Mouse (Mus musculus) midbrain, embryonic 10.5 days (tissue): ENCODE data around the gene Disp3. TPM values are rescaled to one million over a fixed set of nuclear protein-coding genes. Genes with fewer than 3 reads are reported as not detected.

Source experiments
- DNase-seq: peaks from one replicate; pipeline ENCODE4 v3.0.0-alpha.2; 2017; ENCODE audit warnings: low spot score
- H3K27ac ChIP-seq: fragments of 300-500 bp; sonication (generic); replicated peaks from 2 replicates; pipeline ENCODE4 v1.5.1; 2016; ENCODE audit warnings: mild to moderate bottlenecking
- H3K27me3 ChIP-seq: fragments of 300-500 bp; sonication (generic); 2 replicates; pipeline ENCODE4 v1.6.1; 2016; ENCODE audit warnings: low read depth, mild to moderate bottlenecking; ENCODE audit not compliant: poor library complexity, severe bottlenecking
- H3K36me3 ChIP-seq: fragments of 300-500 bp; sonication (generic); 2 replicates; pipeline ENCODE4 v1.6.1; 2016; ENCODE audit warnings: mild to moderate bottlenecking, moderate library complexity
- H3K4me1 ChIP-seq: fragments of 300-500 bp; sonication (generic); 2 replicates; pipeline ENCODE4 v1.6.1; 2016
- H3K4me3 ChIP-seq: fragments of 300-500 bp; sonication (generic); 2 replicates; pipeline ENCODE4 v1.5.1; 2016; ENCODE audit warnings: mild to moderate bottlenecking, moderate library complexity
- H3K9me3 ChIP-seq: fragments of 300-500 bp; sonication (generic); replicated peaks from 2 replicates; pipeline ENCODE4 v1.6.1; 2016; ENCODE audit warnings: mild to moderate bottlenecking
- WGBS: fragments of 180-500 bp; shearing (Covaris S2); methylation state at CpG from one replicate; pipeline ENCODE4 v1.1.7; 2016; 5-methylcytosine and 5-hydroxymethylcytosine counted together
- polyA plus RNA-seq: library from polyadenylated mRNA; unstranded; fragments of >200 nt; fragmentation: Nextera tagmentation; extraction: Ambion mirVana; gene quantifications from 2 replicates; pipeline ENCODE4 v1.2.1, GENCODE M21; 2016

The Disp3 gene
- polyA plus RNA-seq, result 3.2 and 3.7 TPM in 2 replicates

DNA sequence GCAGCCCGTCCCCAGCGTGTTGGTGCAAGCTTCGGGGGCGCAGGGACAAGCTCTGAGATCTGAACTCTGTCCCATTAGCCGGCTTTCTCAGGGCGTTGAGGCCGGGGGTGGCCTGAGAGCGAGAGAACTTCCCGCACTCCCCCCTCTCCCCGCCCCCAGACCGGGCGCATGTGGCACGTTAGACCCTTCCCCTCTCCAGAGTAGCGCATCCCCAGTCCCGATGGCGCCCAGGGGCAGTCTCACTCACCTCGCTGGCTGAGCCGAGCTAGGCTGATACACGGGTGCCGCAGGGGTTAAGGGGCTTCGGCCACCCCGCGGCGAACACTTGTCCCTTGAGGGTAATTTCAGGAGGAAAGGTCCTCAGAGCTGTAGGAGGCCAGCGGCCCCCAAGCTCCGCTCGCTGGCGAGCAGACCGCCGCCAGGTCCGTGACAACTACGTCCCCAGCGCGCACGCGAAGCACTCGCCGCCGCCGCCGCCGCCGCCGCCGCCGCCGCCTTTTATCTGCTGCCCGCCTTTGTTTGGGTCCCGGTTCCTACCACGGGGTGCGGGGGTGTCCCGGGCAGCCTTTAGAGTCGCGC lies at the start of gene Disp3:
Gene Disp3 (minus strand): TSS at position 490 of the 579 bp plus-strand sequence.
- H3K36me3 ChIP-seq, result no peaks in the 10 kb centered on the region
- peak within 1 kb of the TSS; percentile 87 for H3K27ac ChIP-seq
- H3K4me1 ChIP-seq, result peaks cover 63% of the 10 kb centered on the region
- peak within 1 kb of the TSS; percentile 70 for H3K4me3 ChIP-seq
- no peak for DNase-seq
- peaks cover 58% of the 10 kb centered on the region for H3K27me3 ChIP-seq
- under 1% methylated on average over 53 of the region's 54 CpGs for WGBS
- no peaks in the 10 kb centered on the region for H3K9me3 ChIP-seq

DNA sequence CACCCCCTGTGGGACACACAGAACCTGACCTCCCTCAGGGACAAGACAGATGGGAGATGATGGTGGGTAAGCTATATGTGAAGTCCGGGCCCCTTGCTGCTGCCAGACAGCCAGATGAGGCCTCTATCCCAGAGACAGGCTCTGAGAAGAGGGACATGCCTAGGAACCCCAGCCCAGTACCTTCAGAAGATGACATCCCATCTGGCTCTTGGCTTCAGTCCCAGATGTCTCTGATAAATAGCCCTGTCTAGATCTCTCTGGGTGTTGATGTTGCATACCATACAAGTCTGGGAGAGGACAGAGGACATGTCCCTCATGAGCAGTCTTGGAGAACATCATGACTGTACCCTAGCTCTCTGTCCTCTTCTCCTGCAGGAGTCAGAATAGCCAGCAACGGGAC lies 42.5 kb upstream of the Disp3 start:
- peaks cover 7% of the 10 kb centered on the region; the same call in 1 of the 2 replicates for H3K27me3 ChIP-seq
- H3K36me3 ChIP-seq, result no peaks in the 10 kb centered on the region
- H3K4me3 ChIP-seq, result no peak overlapping the region
- H3K9me3 ChIP-seq, result no peaks in the 10 kb centered on the region
- WGBS, result 88% methylated on average over 2 of the region's 2 CpGs
- H3K4me1 ChIP-seq, result peaks cover 46% of the 10 kb centered on the region
- H3K27ac ChIP-seq, result peak overlapping the region; percentile 56; the same call in 1 of the 2 replicates
- DNase-seq, result no peak

DNA sequence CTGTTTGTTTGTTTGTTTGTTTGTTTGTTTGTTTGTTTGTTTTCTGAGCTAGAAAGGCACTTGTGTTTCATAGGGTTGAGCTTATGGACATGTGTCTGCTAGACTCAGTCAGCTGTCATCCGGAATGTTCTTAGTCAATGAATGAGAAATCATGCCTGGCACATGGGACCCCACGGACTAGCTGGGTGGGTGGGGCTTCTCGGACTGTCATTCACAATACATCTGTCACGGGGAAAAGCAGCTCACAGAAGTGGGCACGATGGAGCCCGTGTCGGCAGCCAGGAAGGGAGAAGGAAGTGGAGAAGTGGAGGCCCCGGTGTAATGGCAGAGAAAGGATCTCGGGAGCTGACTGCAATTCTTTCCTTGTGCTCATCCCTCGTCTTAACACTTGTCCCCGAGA lies 41.7 kb upstream of the Disp3 start:
- Histone ChIP-seq H3K4me1 (peaks cover 55% of the 10 kb centered on the region), H3K27me3 (peaks cover 15% of the 10 kb centered on the region; the same call in 1 of the 2 replicates), H3K27ac (peak overlapping the region; percentile 56), H3K36me3 (no peaks in the 10 kb centered on the region), H3K4me3 (no peak overlapping the region), H3K9me3 (no peaks in the 10 kb centered on the region)
- WGBS, result 49% methylated on average over 11 of the region's 11 CpGs
- no peak for DNase-seq

DNA sequence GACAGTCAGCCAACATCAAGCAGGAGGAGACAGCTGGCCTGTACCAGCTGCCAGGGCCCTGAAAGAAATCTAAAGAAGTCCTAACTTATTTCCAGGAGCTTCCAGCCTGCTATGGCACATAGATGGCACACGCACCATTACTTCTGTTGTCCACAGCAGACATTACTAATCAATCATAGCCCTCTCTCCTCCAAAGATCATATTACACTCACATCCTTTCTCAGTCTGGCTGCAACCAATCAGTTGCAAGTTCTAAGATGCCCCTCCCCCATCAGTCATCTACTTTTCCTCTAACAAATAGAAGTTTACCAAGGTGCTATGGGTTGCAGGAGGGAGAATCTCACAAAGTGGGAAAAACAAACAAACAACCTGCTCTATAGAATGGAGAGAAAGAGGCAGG lies 40.5 kb upstream of the Disp3 start:
- Histone ChIP-seq H3K27ac (peak overlapping the region; percentile 85), H3K27me3 (peaks cover 23% of the 10 kb centered on the region), H3K4me3 (no peak overlapping the region), H3K36me3 (no peaks in the 10 kb centered on the region), H3K9me3 (no peaks in the 10 kb centered on the region), H3K4me1 (peaks cover 62% of the 10 kb centered on the region)
- no peak for DNase-seq
- whole genome bisulfite sequencing, result 93% methylated on average over 1 of the region's 1 CpGs

DNA sequence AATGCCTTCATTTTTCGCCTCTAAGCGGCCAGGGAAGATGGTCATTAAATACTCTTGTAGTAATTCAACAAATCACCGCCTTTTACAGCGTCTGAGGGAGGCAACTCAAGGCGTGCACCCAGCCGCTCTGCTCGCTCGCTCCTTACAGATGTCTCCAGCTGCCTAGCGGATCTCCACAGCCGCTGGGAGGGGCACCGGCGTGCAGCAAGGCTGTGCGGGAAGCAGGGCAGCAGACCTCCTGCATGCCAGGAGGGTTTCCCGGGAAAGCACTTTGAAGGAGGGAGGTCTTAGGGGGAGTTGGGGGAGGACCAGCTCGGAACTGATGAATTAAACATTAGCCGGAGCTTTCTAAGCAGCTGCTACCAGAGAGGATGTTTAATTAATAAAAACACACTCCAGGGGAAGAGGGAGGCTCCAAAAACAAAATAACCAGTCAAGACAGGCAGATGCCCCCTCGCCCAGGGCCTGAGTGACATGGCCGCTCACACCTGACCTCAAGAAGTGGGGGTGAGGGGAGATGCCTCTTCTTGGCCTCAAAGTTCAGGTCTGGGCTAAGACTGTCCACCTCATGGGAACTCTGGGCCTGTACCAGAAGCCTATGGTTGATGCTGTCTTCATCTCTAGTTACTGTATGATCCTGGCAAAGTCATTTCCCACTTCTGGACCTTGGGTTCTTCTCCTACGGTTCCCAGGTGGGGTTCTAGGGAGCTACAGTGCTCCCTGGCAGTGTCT lies 39.7 kb upstream of the Disp3 start:
- peak overlapping the region; percentile 43 for H3K4me3 ChIP-seq
- WGBS, result 7% methylated on average over 19 of the region's 19 CpGs
- no peaks in the 10 kb centered on the region for H3K9me3 ChIP-seq
- peak overlapping the region; percentile 85 for H3K27ac ChIP-seq
- peaks cover 29% of the 10 kb centered on the region for H3K27me3 ChIP-seq
- DNase-seq, result peak; percentile 82
- no peaks in the 10 kb centered on the region for H3K36me3 ChIP-seq
- peaks cover 70% of the 10 kb centered on the region for H3K4me1 ChIP-seq

DNA sequence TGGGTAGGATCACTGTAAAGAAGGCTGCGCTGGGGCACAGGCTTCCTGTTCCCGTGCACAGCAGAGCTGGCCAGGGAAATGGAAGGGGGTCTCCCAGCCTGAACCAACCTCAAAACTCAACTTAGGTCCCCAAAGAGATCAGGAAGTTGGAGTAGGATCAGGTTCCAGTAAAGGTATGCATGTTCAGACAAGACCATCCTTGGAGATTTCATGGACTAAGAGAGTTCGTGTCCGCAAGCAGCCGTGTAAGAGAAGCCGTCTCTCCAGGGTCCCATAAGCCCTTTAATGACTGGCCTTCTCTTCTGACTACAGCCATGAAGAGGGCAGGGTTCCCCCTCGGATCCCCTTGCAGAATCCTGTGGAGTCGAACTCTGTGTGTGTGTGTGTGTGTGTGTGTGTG lies 39.0 kb upstream of the Disp3 start:
- DNase-seq, result no peak
- H3K9me3 ChIP-seq, result no peaks in the 10 kb centered on the region
- H3K4me1 ChIP-seq, result peaks cover 76% of the 10 kb centered on the region
- peak overlapping the region; percentile 85 for H3K27ac ChIP-seq
- no peaks in the 10 kb centered on the region for H3K36me3 ChIP-seq
- 40% methylated on average over 8 of the region's 8 CpGs for WGBS
- H3K4me3 ChIP-seq, result peak overlapping the region; percentile 43
- peaks cover 29% of the 10 kb centered on the region for H3K27me3 ChIP-seq

DNA sequence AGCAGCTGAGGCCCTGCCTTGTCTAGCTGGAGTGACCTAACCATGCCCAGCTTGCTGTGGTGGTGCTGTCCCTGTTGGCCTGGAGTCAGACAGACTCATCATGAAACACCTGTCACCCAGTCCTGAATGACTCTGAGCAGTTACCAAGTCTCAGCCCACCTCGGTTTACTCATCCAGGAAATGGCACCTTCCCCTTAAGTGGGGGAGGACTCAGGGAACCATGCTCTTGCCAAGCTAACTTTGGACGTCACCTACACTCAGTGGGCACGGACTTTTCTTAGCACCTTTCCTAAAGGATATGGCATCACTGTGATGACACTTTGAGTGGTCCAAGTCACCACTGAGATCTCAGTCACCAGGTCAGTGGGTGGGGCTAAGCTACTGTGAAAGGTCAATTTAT lies 38.2 kb upstream of the Disp3 start:
- H3K9me3 ChIP-seq, result no peaks in the 10 kb centered on the region
- no peak overlapping the region for H3K4me3 ChIP-seq
- no peak overlapping the region for H3K27ac ChIP-seq
- WGBS, result over 99% methylated on average over 3 of the region's 3 CpGs
- H3K27me3 ChIP-seq, result peaks cover 32% of the 10 kb centered on the region
- DNase-seq, result no peak
- H3K4me1 ChIP-seq, result peaks cover 85% of the 10 kb centered on the region
- no peaks in the 10 kb centered on the region for H3K36me3 ChIP-seq

DNA sequence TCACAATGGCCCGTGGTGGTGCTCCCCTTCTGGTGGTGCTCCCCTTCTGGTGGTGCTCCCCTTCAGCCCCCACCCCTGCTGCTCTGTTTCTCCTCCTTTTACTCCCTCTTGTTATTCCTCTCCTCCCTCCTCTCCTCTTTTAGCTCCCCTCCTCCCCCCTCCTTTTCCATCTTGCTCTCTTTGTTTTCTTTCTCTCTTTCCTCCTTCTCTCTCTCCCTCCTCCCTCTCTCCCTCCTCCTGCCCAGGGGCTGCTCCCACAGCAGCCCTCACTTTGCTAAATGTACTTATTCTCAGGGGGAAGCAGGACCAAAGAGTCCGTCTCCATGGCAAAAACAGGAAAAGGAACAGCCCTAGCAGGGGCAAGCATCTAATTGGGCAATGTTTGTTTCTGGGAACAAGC lies 37.3 kb upstream of the Disp3 start:
- Histone ChIP-seq H3K36me3 (no peaks in the 10 kb centered on the region), H3K27me3 (peaks cover 37% of the 10 kb centered on the region), H3K4me3 (no peak overlapping the region), H3K27ac (peak overlapping the region; percentile 67), H3K9me3 (no peaks in the 10 kb centered on the region), H3K4me1 (peaks cover 87% of the 10 kb centered on the region)
- no peak for DNase-seq
- 35% methylated on average over 2 of the region's 2 CpGs for WGBS

DNA sequence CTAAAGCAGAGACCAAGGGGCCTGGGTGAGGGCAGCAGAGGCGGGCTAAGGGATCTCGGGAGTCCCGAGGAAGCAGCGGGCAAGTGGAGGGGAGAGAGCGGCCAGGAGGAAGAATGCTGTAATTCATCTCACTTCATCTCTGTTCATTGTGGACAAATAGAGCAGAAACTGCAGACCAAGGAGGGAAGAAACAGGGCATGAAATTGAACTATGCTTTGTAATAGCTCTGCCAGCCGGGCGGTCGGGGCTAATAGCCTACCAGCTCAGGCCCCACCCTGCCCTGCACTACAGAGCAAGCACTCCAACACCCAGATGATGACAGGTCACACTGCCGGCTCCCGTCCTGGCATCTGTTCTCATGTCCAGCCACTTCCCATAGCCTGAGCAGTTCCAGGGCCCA lies 34.4 kb upstream of the Disp3 start:
- 43% methylated on average over 10 of the region's 10 CpGs for WGBS
- no peak for DNase-seq
- no peaks in the 10 kb centered on the region for H3K9me3 ChIP-seq
- H3K4me3 ChIP-seq, result no peak overlapping the region
- peaks cover 74% of the 10 kb centered on the region for H3K4me1 ChIP-seq
- H3K36me3 ChIP-seq, result no peaks in the 10 kb centered on the region
- H3K27ac ChIP-seq, result peak overlapping the region; percentile 69
- peaks cover 39% of the 10 kb centered on the region for H3K27me3 ChIP-seq

DNA sequence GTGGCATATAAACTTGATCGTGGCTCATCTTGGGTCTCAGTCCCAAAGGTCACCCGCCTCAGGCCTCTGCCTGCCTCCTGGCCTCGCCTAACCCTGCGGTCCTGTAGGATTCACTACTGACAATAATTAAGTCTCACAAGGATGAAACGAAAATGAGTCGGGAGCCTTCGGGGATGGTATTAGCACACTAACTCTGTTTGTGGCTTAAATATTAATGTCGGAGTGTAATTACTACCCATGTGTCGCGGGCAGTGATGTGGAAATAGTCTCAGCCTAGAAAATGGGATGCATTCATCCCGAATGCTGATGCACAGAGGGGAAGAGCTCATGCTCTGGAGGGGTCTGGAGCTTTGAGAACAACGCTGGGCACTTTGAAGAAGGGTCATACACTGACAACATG lies 31.6 kb upstream of the Disp3 start:
- H3K4me3 ChIP-seq, result no peak overlapping the region
- H3K9me3 ChIP-seq, result no peaks in the 10 kb centered on the region
- no peak overlapping the region for H3K27ac ChIP-seq
- H3K4me1 ChIP-seq, result peaks cover 61% of the 10 kb centered on the region
- peaks cover 25% of the 10 kb centered on the region for H3K27me3 ChIP-seq
- no peaks in the 10 kb centered on the region for H3K36me3 ChIP-seq
- WGBS, result 88% methylated on average over 12 of the region's 12 CpGs
- no peak for DNase-seq

DNA sequence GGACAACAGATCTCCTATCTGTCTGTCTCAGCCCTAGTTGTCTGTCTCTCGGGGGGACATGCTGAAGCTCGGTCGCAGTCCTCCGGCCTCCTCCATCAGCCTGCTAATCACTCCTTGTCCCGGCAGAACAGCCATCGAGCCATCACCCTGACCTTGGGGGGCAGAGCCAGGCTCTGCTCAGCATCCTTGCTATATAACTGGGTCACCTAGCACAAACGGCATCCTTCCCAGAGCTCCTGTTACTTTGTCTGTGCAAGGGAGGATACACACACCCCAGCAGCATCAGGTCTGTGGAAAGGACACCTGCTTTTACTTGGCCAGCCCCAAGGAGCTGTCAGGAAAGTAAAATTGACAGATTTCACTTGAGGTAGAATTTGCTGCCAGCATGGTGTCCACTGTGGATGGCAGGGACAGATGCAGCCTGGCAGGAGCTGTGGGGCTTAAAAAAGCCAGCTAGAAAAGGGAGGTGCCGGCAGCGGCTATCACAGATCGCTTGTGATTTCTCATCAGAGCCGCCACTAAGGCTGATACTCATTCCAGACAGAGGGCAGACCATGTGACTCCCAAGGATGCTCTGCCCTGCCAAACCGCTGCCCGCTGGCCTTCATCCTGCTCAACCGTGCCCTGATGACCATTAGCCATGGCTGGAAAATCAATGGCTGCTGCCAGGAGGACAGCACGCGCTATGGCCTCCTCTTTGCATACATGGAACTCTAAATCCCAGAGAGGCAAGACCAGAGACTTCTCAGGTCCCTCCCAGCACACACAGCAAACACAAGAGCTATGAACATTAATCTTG lies 27.8 kb upstream of the Disp3 start:
- Histone ChIP-seq H3K4me1 (peaks cover 51% of the 10 kb centered on the region), H3K36me3 (no peaks in the 10 kb centered on the region), H3K27me3 (peaks cover 10% of the 10 kb centered on the region; the same call in 1 of the 2 replicates), H3K9me3 (no peaks in the 10 kb centered on the region), H3K4me3 (no peak overlapping the region), H3K27ac (0 out of 2 replicates have a peak overlapping the region, but pooled peaks have one; percentile 29)
- 87% methylated on average over 16 of the region's 16 CpGs for WGBS
- DNase-seq, result no peak

DNA sequence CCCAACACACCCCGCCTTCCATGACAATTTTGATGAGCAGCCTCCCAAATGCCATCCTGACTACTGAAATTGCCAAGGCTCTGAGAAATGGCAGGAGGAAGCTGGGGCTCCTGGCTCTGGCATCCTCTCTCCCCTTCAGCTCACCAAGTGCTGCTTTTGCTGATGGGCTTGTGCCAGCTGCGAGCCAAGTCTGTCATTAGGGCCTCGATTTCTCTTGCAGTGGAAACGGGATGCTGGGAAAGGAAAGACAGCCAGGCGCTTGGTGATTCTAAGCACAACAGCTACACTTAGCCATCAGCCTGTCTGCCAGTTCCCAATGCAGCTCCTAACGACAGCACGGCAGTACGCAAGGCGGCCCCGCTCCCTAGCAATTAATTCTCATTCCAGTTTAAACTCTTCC lies 26.6 kb upstream of the Disp3 start:
- DNase-seq, result no peak
- WGBS, result 85% methylated on average over 10 of the region's 10 CpGs
- Histone ChIP-seq H3K4me1 (peaks cover 49% of the 10 kb centered on the region), H3K9me3 (no peaks in the 10 kb centered on the region), H3K27me3 (peaks cover 9% of the 10 kb centered on the region; the same call in 1 of the 2 replicates), H3K36me3 (no peaks in the 10 kb centered on the region), H3K27ac (no peak overlapping the region; the same call in 1 of the 2 replicates), H3K4me3 (no peak overlapping the region)
